Mouse (Mus musculus): ENCODE measurements at regions not wholly inside any gene's neighbourhood (a gene's known extent, or its start where the extent isn't known, plus 50 kb on each side); places are given as distances from the start of the nearest gene placed in this dataset.

DNA sequence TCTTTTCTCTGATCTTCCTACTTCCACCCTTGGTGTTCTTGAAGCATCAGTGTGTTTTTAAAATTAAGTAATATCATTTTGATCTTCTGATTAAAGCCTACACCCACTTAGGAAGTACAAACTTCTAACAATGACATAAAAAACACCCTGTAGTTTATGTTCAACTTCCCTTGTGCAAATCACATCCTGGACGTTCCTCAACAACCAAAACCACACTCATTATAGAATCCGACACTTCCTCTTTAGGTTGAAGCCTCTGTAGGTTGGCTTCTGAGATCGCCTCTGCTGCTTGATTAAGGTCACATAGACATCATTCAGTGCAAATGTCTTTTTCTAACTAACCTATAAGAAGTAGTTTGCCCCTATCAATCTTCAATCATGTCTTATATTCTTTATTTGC, 112.5 kb upstream of the Zfp804b start:
- TF ChIP-seq CTCF (IDR thresholded peaks at IDR 0.05) = no peak
- no peak for TF ChIP-seq EP300 (IDR thresholded peaks at IDR 0.05; ENCODE audit: insufficient read depth, low read depth, low read length)

Measured in heart, adult 2 months (tissue).